Mouse (Mus musculus) MEL (cell line): ENCODE measurements around the gene Fam120c. TPM values are rescaled to one million over a fixed set of nuclear protein-coding genes. Genes with fewer than 3 reads are reported as not detected.

ENCODE experiments used
- DNase-seq: peaks from one replicate; pipeline ENCODE4 v3.0.0; 2011; ENCODE audit warnings: low read depth, low spot score
- H3K27ac ChIP-seq: 2 replicates; pipeline ENCODE4 v1.5.1; 2012; ENCODE audit warnings: low read depth, mild to moderate bottlenecking, control low read depth, low read length, moderate library complexity; ENCODE audit not compliant: control insufficient read depth
- H3K27me3 ChIP-seq, 2 experiments: fragments of 150-350 bp in 1 of 2; sonication (generic) in 1 of 2; 2 replicates each; pipeline ENCODE4 v1.6.1; 2012; ENCODE audit warnings: low read length in 2 of 2, mild to moderate bottlenecking in 2 of 2, improper control_type of control experiment in 1 of 2, moderate library complexity in 1 of 2; ENCODE audit not compliant: insufficient read depth in 2 of 2, control insufficient read depth in 1 of 2
- H3K36me3 ChIP-seq, 2 experiments: 2 replicates each; pipeline ENCODE4 v1.6.1; 2012 to 2014; ENCODE audit warnings: low read length in 2 of 2, improper control_type of control experiment in 1 of 2, inconsistent platforms in 1 of 2, mild to moderate bottlenecking in 1 of 2; ENCODE audit not compliant: insufficient read depth in 2 of 2, control insufficient read depth in 1 of 2
- H3K4me1 ChIP-seq, 2 experiments: fragments of 150-350 bp in 1 of 2; sonication (generic) in 1 of 2; 2 replicates each; pipeline ENCODE4 v1.6.1; 2012; ENCODE audit warnings: low read length in 2 of 2, improper control_type of control experiment in 1 of 2, mild to moderate bottlenecking in 1 of 2; ENCODE audit not compliant: insufficient read depth in 2 of 2, control insufficient read depth in 1 of 2
- H3K4me3 ChIP-seq, 2 experiments: fragments of 150-350 bp in 1 of 2; sonication (generic) in 1 of 2; 2 replicates each; pipeline ENCODE4 v1.5.1; 2012; ENCODE audit warnings: low read depth in 2 of 2, low read length in 2 of 2, mild to moderate bottlenecking in 2 of 2, moderate library complexity in 2 of 2, control low read depth in 1 of 2, improper control_type of control experiment in 1 of 2; ENCODE audit not compliant: control insufficient read depth in 1 of 2, insufficient read depth in 1 of 2
- H3K79me2 ChIP-seq: 2 replicates; pipeline ENCODE4 v1.6.1; 2012; ENCODE audit warnings: mild to moderate bottlenecking, low read length, moderate library complexity; ENCODE audit not compliant: control insufficient read depth, poor library complexity, insufficient read depth
- H3K9ac ChIP-seq: 2 replicates; pipeline ENCODE4 v1.6.1; 2012; ENCODE audit warnings: low read depth, mild to moderate bottlenecking, control low read depth, low read length, moderate library complexity; ENCODE audit not compliant: control insufficient read depth, poor library complexity, severe bottlenecking
- H3K9me3 ChIP-seq: fragments of 150-350 bp; sonication (generic); replicated peaks from 2 replicates; pipeline ENCODE4 v1.6.1; 2012; ENCODE audit warnings: mild to moderate bottlenecking, low read length, improper control_type of control experiment, moderate library complexity; ENCODE audit not compliant: insufficient read depth
- CHD1 ChIP-seq: IDR thresholded peaks from 2 replicates; pipeline ENCODE4 v1.6.1; 2012; ENCODE audit warnings: low read depth, mild to moderate bottlenecking, inconsistent platforms, low read length, improper control_type of control experiment
- CHD2 ChIP-seq: IDR thresholded peaks from 2 replicates; pipeline ENCODE4 v1.6.1; 2011; ENCODE audit warnings: low read length, improper control_type of control experiment
- E2F4 ChIP-seq: IDR thresholded peaks from 2 replicates; pipeline ENCODE4 v1.6.1; 2011; ENCODE audit warnings: low read depth, low read length, improper control_type of control experiment, borderline replicate concordance
- ELF1 ChIP-seq: IDR thresholded peaks from 2 replicates; pipeline ENCODE4 v1.6.1; 2014; ENCODE audit warnings: low read depth, mild to moderate bottlenecking, inconsistent platforms, low read length, improper control_type of control experiment, moderate library complexity
- GABPA ChIP-seq: IDR thresholded peaks from 2 replicates; pipeline ENCODE4 v1.6.1; 2012; ENCODE audit warnings: low read depth, mild to moderate bottlenecking, inconsistent platforms, low read length, improper control_type of control experiment, moderate library complexity
- GATA1 ChIP-seq: IDR thresholded peaks from 2 replicates; pipeline ENCODE4 v1.6.1; 2011; ENCODE audit warnings: low read depth, low read length, improper control_type of control experiment
- JUND ChIP-seq: IDR thresholded peaks from 2 replicates; pipeline ENCODE4 v1.6.1; 2011; ENCODE audit warnings: low read depth, mild to moderate bottlenecking, improper control_type of control experiment, low read length
- KAT2A ChIP-seq: conservative IDR thresholded peaks from 2 replicates; pipeline ENCODE4 v1.6.1; 2012; ENCODE audit warnings: low read depth, low read length, improper control_type of control experiment, inconsistent platforms
- MAX ChIP-seq: IDR thresholded peaks from 2 replicates; pipeline ENCODE4 v1.6.1; 2011; ENCODE audit warnings: low read length, improper control_type of control experiment
- MAZ ChIP-seq: IDR thresholded peaks from 2 replicates; pipeline ENCODE4 v1.6.1; 2012; ENCODE audit warnings: low read depth, mild to moderate bottlenecking, inconsistent platforms, low read length, improper control_type of control experiment
- MYB ChIP-seq: IDR thresholded peaks from 2 replicates; pipeline ENCODE4 v1.6.1; 2011; ENCODE audit warnings: mild to moderate bottlenecking, low read depth, low read length, improper control_type of control experiment
- MYC ChIP-seq: IDR thresholded peaks from 2 replicates; pipeline ENCODE4 v1.6.1; 2011; ENCODE audit warnings: low read depth, mild to moderate bottlenecking, low read length, improper control_type of control experiment, moderate library complexity
- POLR2A ChIP-seq, 2 experiments: IDR thresholded peaks; 2 replicates each; pipeline ENCODE4 v1.6.1; 2011 to 2012; ENCODE audit warnings: low read length in 2 of 2, mild to moderate bottlenecking in 2 of 2, control low read depth in 1 of 2, improper control_type of control experiment in 1 of 2, low read depth in 1 of 2, moderate library complexity in 1 of 2; ENCODE audit not compliant: control insufficient read depth in 1 of 2, insufficient read depth in 1 of 2, poor library complexity in 1 of 2
- POLR2AphosphoS2 ChIP-seq: IDR thresholded peaks from 2 replicates; pipeline ENCODE4 v1.6.1; 2011; ENCODE audit warnings: low read length, improper control_type of control experiment
- RCOR1 ChIP-seq: IDR thresholded peaks from 2 replicates; pipeline ENCODE4 v1.6.1; 2012; ENCODE audit warnings: low read depth, mild to moderate bottlenecking, inconsistent platforms, low read length, improper control_type of control experiment
- SIN3A ChIP-seq: IDR thresholded peaks from 2 replicates; pipeline ENCODE4 v1.6.1; 2012; ENCODE audit warnings: low read length, improper control_type of control experiment, inconsistent platforms
- SMC3 ChIP-seq: IDR thresholded peaks from 2 replicates; pipeline ENCODE4 v1.6.1; 2011; ENCODE audit warnings: low read depth, low read length, improper control_type of control experiment
- TAL1 ChIP-seq: IDR thresholded peaks from 2 replicates; pipeline ENCODE4 v1.6.1; 2012; ENCODE audit warnings: mild to moderate bottlenecking, inconsistent platforms, low read length, moderate library complexity, mixed read lengths
- TBP ChIP-seq: IDR thresholded peaks from 2 replicates; pipeline ENCODE4 v1.8.0; 2011; ENCODE audit warnings: low read depth, low read length, improper control_type of control experiment
- TCF12 ChIP-seq: IDR thresholded peaks from 2 replicates; pipeline ENCODE4 v1.6.1; 2014; ENCODE audit warnings: low read depth, mild to moderate bottlenecking, inconsistent platforms, low read length, improper control_type of control experiment, moderate library complexity
- UBTF ChIP-seq: IDR thresholded peaks from 2 replicates; pipeline ENCODE4 v1.6.1; 2012; ENCODE audit warnings: low read depth, mild to moderate bottlenecking, inconsistent platforms, low read length, improper control_type of control experiment, moderate library complexity, borderline replicate concordance; ENCODE audit not compliant: insufficient read depth
- ZC3H11A ChIP-seq: IDR thresholded peaks from 2 replicates; pipeline ENCODE4 v1.6.1; 2012; ENCODE audit warnings: low read depth, mild to moderate bottlenecking, inconsistent platforms, low read length, improper control_type of control experiment
- ZKSCAN1 ChIP-seq: IDR thresholded peaks from 2 replicates; pipeline ENCODE4 v1.6.1; 2012; ENCODE audit warnings: low read depth, mild to moderate bottlenecking, inconsistent platforms, low read length, improper control_type of control experiment, moderate library complexity
- ZMIZ1 ChIP-seq: IDR thresholded peaks from 2 replicates; pipeline ENCODE4 v1.6.1; 2012; ENCODE audit warnings: low read depth, mild to moderate bottlenecking, inconsistent platforms, low read length, improper control_type of control experiment, moderate library complexity
- ZNF384 ChIP-seq: IDR thresholded peaks from 2 replicates; pipeline ENCODE4 v1.6.1; 2012; ENCODE audit warnings: low read depth, mild to moderate bottlenecking, inconsistent platforms, low read length, improper control_type of control experiment
- polyA plus RNA-seq, 2 experiments: library from polyadenylated mRNA; stranded (reverse) in 1 of 2; unstranded in 1 of 2; fragments of >175 nt in 1 of 2; fragments of >200 nt in 1 of 2; gene quantifications; 2 replicates each; pipeline versions ENCODE4 v1.2.1 to v1.2.4; 2012; ENCODE audit warnings: low replicate concordance in 2 of 2, low read depth in 1 of 2; ENCODE audit not compliant: insufficient read length in 2 of 2, insufficient read depth in 1 of 2, missing spikeins in 1 of 2
- total RNA-seq: library from RNA; depleted of rRNA; stranded (reverse); fragments of 300-350 nt; gene quantifications from 2 replicates; pipeline ENCODE4 v1.2.3, GENCODE M21; 2012

Gene Fam120c
- total and polyA plus RNA-seq, 3 experiments: 7.6 to 35.3 (median 12.5) TPM

DNA sequence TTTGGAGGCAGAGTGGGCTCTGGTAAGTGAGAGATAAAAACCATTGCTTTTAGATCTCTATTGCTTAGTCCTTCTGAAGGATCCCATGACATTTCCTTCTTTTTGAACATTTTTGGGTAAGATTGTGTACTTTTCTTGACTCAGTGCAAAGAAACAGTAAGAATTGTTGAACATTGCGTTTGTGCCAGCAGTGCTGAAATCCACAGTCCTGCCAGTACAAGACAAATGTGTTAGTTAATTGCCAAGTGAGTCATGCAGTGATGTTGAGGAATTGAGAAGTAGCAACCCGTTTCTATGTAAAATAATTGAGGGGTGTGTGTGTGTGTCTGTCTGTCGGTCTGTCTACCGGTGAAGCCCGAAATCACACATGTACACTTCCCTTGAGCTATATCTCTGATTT, 5.3 kb downstream of the Fam120c start:
- Histone ChIP-seq H3K9me3 (no peaks in the 10 kb centered on the region), H3K4me3 (no peak overlapping the region), H3K27ac (no peak overlapping the region), H3K4me1 (peaks cover 2 to 13% of the 10 kb centered on the region in 2 experiments), H3K9ac (no peak overlapping the region), H3K36me3 (peaks cover 23 to 30% of the 10 kb centered on the region in 2 experiments), H3K79me2 (peaks cover 47% of the 10 kb centered on the region), H3K27me3 (no peaks in the 10 kb centered on the region)
- no peak for DNase-seq
- TF ChIP-seq GATA1: no peak
- TF ChIP-seq POLR2AphosphoS2: no peak
- no peak for TF ChIP-seq POLR2A (IDR thresholded peaks at IDR 0.05; ENCODE audit: control insufficient read depth in 1 of 2, insufficient read depth in 1 of 2, low read depth in 1 of 2, low read length in 2 of 2, poor library complexity in 1 of 2)
- no peak for TF ChIP-seq GABPA
- TF ChIP-seq TCF12: no peak
- TF ChIP-seq MAX: no peak
- TF ChIP-seq CHD1: no peak
- no peak for TF ChIP-seq SMC3
- TF ChIP-seq KAT2A: no peak
- no peak for TF ChIP-seq UBTF

DNA sequence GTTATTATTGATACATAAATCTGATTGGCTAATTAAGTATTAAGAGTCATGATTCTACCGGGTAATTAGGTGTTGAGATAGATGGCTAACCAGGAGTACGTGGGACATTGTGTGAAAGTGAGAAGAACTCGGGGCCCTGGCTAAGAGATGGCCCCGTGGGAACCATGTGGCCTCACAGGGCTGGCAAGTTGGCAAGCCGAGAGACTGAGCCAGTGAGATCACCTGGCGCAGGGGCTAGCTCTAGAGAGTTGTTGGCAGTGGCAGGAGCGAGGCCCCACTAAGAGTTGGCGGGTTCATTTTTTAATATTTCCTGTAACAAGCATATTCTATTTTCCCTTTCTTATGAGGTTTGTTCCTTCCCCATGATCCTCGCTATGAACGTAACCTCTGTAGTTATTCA, 74.8 kb downstream of the Fam120c start:
- DNase-seq: no peak
- H3K27ac ChIP-seq: no peak overlapping the region
- H3K4me3 ChIP-seq: no peak overlapping the region
- no peaks in the 10 kb centered on the region for H3K9me3 ChIP-seq
- peaks cover 0 to 4% of the 10 kb centered on the region in 2 experiments; a peak in 2 of 4 replicates for H3K36me3 ChIP-seq
- H3K27me3 ChIP-seq: no peaks in the 10 kb centered on the region
- H3K4me1 ChIP-seq: no peaks in the 10 kb centered on the region
- no peak overlapping the region for H3K9ac ChIP-seq
- H3K79me2 ChIP-seq: no peaks in the 10 kb centered on the region
- TF ChIP-seq MAZ (no peak), TAL1 (no peak), MYC (no peak), TBP (no peak), UBTF (no peak), GABPA (no peak), ZKSCAN1 (no peak), ZNF384 (no peak), ZC3H11A (no peak), JUND (no peak), MYB (no peak), E2F4 (no peak), CHD2 (no peak), RCOR1 (no peak), KAT2A (no peak), SIN3A (no peak), ZMIZ1 (no peak), ELF1 (no peak)
